Mouse (Mus musculus): ENCODE results near the gene Asic2.

GRCm38 (mm10) chr11:81611948-81612797 is 356.1 kb downstream of the Asic2 start:
- no peak for TF ChIP-seq CTCF (IDR thresholded peaks at IDR 0.05; ENCODE audit: low read depth)
- TF ChIP-seq EP300 (IDR thresholded peaks at IDR 0.05; ENCODE audit: low read depth), result no peak
